Mouse (Mus musculus): ENCODE data around the gene Mrgpre.

The Mrgpre gene

DNA sequence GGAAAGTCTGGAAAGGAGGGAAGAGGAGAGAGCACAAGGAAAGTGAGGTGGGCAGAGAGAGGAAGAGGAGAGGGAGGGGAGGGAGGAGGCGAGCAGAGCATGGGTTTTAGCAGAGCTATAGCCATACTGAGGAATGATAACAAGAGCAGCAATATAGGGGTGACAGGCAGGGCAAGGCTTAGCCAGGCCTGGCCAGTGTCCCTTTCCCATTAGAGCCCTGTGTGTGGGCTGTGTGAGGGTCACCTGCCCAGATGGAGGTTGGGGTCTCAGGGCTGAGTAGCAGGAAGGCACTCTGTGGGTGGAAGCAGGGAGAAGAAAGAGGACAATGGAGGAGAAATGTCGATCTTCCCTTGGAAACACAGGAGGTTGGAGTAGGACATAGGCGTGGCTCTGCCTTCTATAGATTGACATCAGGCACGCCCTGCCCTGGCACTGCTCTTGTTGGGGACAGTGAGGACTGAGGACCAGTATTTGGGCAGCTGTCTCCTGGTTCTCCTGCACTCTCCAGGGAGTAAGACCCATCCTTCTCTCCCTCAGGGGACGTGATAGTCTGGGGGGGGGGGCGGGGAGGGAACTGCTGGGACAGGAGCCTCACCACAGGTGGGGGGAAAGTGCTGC lies 813 bp downstream of the Mrgpre start:
- DNase-seq (ENCODE audit: extremely low read depth, insufficient read length, low spot score), result no peak

DNA sequence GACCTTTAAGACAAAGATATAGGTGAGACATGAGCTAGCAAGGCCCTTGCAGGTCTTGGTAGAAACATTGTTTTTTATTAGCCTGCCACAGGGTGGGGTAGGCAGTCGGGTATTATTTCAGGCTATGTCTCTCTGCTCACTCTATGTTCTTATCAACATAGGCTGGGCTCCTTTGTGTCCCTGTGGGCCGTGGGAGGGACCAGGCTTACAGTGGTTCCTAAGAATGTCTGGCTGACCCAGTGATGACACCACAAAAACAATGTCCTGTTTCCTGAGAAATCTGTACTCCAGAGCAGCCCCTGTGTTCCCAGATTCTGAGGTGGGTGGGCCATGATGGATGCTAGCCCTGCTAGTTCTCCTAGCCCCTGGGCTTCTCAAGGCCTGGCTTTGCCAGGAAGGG lies 6.9 kb downstream of the Mrgpre start:
- DNase-seq (ENCODE audit: extremely low read depth, insufficient read length, low spot score), result no peak

DNA sequence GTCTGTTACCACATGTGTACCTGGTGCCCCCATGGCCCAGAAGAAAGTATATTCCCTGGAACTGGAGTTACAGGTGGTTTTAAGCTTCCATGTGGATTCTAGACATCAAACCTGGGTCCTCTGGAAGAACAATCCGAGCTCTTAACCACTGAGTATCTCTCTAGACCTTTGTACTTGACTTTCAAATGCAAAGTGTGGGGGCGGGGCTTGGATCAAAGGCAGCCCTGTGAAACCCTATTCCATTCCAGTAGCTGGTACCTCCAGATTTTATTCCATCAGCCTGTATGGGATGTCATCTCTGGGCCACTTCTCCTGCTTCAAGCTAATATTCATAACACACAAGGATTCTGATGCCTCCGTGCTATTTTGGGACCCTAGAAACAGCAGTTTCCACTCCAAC lies 8.2 kb downstream of the Mrgpre start:
- no peak for DNase-seq (ENCODE audit: extremely low read depth, insufficient read length, low spot score)

- no peak for DNase-seq (ENCODE audit: extremely low read depth, insufficient read length, low spot score)
Observed at GRCm38 (mm10) chr7:143769461-143769860, 14.8 kb downstream of the Mrgpre start.

DNA sequence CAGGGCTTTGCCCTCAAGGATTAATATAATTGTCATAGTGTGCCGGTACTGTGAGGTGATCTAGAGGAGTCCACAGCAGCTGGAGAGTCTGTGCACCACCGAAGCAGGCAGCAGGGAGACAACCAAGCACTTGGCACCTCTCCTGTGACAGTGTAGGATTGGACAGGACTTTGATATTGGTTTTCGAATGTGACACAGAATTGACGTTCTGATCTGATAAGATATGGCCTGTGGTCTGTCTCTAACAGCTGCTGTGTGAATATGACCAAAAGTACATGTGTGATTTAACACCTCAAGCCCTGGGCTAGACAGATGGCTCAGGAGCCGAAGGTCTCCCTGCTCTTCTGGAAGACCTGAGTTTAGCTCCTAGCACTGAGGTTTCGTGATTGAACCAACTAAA lies 16.0 kb downstream of the Mrgpre start:
- no peak for DNase-seq (ENCODE audit: extremely low read depth, insufficient read length, low spot score)

GRCm38 (mm10) chr7:143766893-143767292 lies 17.4 kb downstream of the Mrgpre start, which contains the start of gene Mrgprg:
Mrgprg (minus strand) TSS chr7:143766993.
- no peak for DNase-seq (ENCODE audit: extremely low read depth, insufficient read length, low spot score)

- DNase-seq (ENCODE audit: extremely low read depth, insufficient read length, low spot score), result no peak
Observed at GRCm38 (mm10) chr7:143764876-143765530, 19.3 kb downstream of the Mrgpre start.

- peak; percentile 46 for DNase-seq (ENCODE audit: extremely low read depth, insufficient read length, low spot score)
Observed at GRCm38 (mm10) chr7:143763794-143764193, 20.5 kb downstream of the Mrgpre start.

- no peak for DNase-seq (ENCODE audit: extremely low read depth, insufficient read length, low spot score)
Observed at GRCm38 (mm10) chr7:143758956-143759355, 25.3 kb downstream of the Mrgpre start.

DNA sequence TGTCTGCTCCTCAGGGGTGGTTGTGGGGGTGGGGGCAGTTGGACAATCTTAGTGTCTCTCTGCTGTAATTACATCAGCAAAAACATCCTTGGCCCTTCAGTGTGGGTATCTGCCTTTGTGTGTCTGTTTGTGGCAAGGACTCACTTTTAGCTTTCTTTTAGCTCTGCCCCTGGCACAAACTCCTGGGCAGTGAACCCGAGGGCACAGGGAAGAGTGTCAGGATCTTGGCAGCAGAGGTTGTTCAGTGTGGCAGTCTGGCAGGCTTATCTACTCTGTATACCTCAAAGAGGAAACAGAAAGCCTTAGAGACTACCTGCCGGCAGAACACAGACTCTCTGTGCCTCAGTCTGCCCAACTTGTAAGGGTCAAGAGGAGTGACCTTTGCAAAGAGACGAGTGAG lies 26.6 kb downstream of the Mrgpre start:
- DNase-seq (ENCODE audit: extremely low read depth, insufficient read length, low spot score), result no peak

DNA sequence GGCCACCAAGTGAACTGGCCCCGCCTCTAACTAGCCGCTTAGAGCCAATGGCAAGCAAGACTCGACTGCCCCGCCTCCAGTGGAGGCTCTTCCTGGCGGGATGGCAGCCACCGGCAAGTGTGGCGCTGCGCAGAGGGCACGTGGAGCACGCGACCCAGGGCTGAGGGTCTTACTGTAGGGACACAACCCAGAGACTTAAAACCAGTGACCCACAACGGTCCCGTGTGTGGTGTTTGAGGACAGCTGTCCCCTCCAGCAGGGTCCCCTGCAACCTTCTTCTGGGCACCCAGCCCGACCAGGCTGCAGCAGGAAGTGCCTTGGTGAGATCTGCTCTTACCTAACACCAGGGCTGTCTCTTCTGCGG lies 27.3 kb downstream of the Mrgpre start:
- DNase-seq (ENCODE audit: extremely low read depth, insufficient read length, low spot score), result peak; percentile 86

DNA sequence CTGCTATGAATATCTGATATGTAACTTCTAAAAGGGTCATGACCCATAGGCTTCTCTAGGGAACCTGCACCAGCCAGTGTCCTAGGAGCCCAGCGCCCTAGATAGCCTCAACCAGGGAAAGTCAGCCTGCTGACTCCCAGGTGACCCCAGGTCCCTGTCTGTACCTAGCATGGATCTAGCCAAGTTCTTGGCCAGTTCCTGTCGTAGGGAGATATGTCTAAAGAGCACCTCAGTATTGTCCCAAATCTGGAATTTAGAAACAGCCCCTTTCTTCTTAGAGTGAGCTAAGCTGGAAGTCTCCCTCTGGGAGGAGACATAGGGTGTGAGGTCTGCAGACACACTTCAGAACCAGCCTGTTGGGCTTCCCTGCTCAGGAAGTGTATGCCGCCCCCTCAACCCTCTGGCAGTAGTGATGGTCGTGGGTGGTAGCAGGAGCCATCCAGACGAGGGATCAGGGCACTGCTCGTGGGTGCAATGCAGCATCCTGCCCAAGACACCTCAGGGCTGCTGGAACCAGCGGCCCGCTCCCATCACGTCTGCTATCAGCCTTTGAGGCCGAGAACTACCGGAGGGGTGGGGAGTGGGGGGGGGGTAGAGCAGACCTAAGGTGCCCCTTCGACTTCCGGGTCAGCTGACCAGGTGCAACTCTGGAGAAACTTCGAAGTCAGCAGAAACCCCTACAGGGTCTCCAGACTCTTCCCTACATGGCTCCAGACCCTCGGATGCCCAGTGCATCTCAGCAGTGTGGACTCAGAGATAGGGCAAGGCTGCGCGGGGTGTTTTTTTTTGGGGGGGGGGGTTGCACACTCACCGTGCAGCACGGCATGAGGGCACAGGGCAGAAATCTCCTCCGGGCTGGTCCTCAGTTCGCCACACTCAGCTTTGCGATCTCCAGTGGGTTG lies 27.9 kb downstream of the Mrgpre start, which contains the start of gene Osbpl5:
Gene Osbpl5 (minus strand): TSS at position 861 of the 902 bp plus-strand sequence.
- no peak for DNase-seq (ENCODE audit: extremely low read depth, insufficient read length, low spot score)

DNA sequence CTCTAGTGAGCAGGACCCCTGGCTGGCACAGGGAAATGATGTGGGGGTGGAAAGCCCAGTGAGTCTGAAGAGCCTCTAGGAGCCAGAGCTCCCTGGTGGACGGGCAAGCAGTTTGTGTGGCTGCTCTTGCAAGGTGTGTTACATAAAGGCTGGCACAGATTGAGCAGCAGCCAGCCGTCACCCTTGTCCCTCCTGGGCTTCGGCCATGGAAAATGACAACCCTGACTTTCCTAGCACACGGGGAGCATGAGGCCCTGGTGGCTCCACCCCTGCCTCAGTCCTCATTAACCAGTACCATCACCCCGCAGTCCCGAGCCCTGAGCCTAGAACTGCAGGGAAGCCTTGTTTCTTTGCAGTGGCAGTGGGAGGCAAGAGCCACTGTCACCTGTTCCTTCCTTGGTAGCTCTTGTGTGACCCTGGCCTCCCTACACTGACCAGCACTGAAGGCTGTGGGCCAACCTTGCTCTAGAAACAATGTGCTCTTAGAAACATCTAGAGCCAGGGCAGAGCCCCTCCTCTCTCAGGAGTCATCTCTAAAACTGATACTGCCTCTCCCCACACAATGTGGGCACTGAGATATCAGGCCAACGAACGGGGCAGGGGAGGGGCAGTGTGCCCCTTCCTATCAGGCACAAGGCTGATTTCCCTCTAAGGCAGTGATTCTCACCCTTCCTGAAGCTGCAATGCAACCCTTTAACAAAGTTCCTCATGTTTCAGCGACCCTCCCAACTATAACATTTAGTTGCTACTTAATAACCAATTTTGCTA lies 28.8 kb downstream of the Mrgpre start:
- no peak for DNase-seq (ENCODE audit: extremely low read depth, insufficient read length, low spot score)

- DNase-seq (ENCODE audit: extremely low read depth, insufficient read length, low spot score), result no peak
Observed at GRCm38 (mm10) chr7:143753990-143754715, 30.1 kb downstream of the Mrgpre start.

- no peak for DNase-seq (ENCODE audit: extremely low read depth, insufficient read length, low spot score)
Observed at GRCm38 (mm10) chr7:143752606-143753005, 31.7 kb downstream of the Mrgpre start.

GRCm38 (mm10) chr7:143752056-143752455 lies 32.2 kb downstream of the Mrgpre start:
- DNase-seq (ENCODE audit: extremely low read depth, insufficient read length, low spot score), result no peak

GRCm38 (mm10) chr7:143751380-143751779 lies 32.9 kb downstream of the Mrgpre start:
- no peak for DNase-seq (ENCODE audit: extremely low read depth, insufficient read length, low spot score)

GRCm38 (mm10) chr7:143749045-143749444 lies 35.3 kb downstream of the Mrgpre start:
- no peak for DNase-seq (ENCODE audit: extremely low read depth, insufficient read length, low spot score)

DNA sequence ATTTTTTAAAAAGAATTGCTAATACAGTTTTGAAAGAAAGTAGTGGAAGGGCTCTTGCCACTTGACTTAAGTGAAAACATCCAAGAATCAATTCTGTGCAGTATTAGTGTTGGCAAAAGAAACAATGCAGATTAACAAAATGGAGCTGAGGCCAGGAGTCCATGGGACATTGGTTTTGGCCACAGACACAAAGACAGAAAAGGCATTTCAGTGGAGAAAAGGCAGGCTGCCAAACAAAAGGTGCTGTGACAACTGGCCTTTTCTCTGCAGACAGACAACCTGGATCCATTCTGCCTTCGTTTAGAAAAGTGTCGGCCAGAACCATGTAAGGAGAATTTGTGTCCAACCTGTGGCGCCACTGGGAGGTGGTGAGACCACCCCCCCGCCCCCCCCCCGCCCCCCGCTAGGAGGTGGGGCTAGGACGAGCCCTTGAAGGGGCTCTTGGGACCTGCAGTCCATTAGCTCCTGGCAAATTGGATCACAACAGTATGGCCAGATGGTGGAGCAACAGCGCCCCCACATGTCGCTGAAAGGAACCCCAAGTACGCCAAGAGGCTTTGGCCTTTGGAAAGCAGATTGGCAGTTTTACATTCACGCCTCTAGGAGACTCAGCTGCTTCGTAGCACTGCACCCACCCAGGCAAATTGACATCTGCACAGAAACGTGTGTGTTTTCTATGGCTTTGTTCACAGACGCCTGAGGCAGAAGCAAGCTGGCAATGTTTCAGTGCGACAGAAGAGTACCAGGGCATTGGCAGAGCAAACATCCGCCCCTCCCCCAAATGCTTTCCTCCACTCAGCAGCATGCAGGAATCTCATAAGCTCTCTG lies 36.0 kb downstream of the Mrgpre start:
- peak; percentile 51 for DNase-seq (ENCODE audit: extremely low read depth, insufficient read length, low spot score)
